Mouse (Mus musculus) bone marrow macrophage, adult 2 months (primary cell): ENCODE results near the gene Reep6. TPM values are rescaled to one million over a fixed set of nuclear protein-coding genes. Genes with fewer than 3 reads are reported as not detected.
A peak's percentile ranks its signal among the peaks of the same experiment; 100 is the strongest.
"Not testable (repeated sequence)": the region's sequence is repeated elsewhere in the genome, so short reads cannot be mapped to it uniquely, and the experiment has no call there.

Source experiments
- H3K27ac ChIP-seq: 2 replicates; pipeline ENCODE4 v1.5.1; 2012; ENCODE audit warnings: low read depth, low read length; ENCODE audit not compliant: insufficient read depth
- H3K4me1 ChIP-seq: 2 replicates; pipeline ENCODE4 v1.6.1; 2012; ENCODE audit warnings: low read length; ENCODE audit not compliant: control insufficient read depth, insufficient read depth
- H3K4me3 ChIP-seq: 2 replicates; pipeline ENCODE4 v1.5.1; 2012; ENCODE audit warnings: mild to moderate bottlenecking, low read length, moderate library complexity; ENCODE audit not compliant: insufficient read depth
- CTCF ChIP-seq: IDR thresholded peaks from 2 replicates; pipeline ENCODE4 v1.5.1; 2012; ENCODE audit warnings: low read depth, mild to moderate bottlenecking, low read length, moderate library complexity
- POLR2A ChIP-seq: IDR thresholded peaks from 2 replicates; pipeline ENCODE4 v1.6.1; 2012; ENCODE audit warnings: mild to moderate bottlenecking, low read depth, low read length, borderline replicate concordance
- polyA plus RNA-seq: library from polyadenylated mRNA; stranded (reverse); fragments of >200 nt; gene quantifications from 2 replicates; pipeline ENCODE4 v1.2.4, GENCODE M21; 2012; ENCODE audit not compliant: missing spikeins, insufficient read depth, insufficient read length

Gene Reep6
- polyA plus RNA-seq, 1 experiment = 1.5 TPM

DNA sequence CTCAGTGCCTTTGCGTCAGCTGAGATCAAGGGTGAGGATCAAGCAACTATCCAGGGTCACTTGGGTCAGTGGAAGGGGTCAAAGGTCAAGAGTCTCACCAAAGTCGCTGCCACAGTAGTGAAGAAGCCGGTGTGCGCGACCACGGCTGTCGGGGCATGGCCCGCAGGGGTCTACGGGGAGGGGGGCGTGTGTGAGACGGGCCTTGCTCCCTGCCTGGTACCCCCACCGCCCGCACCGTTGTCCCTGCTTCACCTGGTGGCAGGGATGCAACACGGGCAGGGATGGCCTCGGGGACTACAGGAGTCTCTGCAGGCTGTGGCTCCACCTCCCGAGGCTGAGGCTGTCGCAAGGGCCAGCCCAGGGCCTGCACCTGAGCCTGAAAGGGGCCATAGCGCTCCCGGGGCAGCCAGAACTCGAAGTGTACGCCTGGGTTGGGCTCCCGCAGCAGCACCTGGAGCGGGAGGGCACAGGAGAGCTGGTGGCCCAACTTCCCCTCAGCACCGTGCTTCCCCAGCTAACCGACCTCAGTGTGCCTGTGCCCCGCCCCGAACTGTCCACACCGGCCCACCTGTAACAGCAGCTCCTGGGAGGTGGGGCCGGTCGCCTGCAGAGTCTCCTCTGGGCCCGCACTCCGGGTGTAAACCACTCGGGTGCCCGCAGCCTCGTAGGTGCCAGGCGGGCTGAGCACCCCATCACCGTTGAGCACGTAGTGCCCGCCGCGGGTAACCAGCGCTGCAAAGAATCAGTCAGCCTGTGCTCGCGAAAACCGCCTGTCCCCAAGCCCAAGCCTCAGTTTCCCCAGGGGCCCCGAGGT lies 11.9 kb downstream of the Reep6 start:
- TF ChIP-seq POLR2A (no peak), CTCF (no peak)
- Histone ChIP-seq H3K27ac (no peak overlapping the region), H3K4me3 (no peak overlapping the region), H3K4me1 (peaks cover 3% of the 10 kb centered on the region; the same call in 1 of the 2 replicates)

DNA sequence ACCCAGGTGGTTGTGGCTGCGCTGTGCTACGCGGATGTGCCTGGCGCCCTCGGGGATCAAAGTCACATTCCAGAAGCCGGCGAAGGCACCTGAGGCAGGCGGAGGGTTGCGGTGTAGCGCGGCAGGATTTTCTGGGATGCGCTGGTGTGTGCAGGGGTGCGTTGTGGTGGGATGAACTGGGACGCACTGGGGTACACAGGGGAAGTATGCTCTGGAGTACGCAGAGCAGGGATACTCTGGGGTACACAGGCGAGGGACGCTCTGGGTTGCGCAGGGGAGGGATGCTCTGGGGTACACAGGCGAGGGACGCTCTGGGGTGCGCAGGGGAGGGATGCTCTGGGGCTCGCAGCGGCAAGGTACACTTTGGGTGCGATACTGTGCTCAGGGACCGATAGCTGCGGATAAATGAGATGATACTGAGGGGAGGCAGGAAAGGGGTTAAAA lies 12.6 kb downstream of the Reep6 start:
- Histone ChIP-seq H3K4me1 (peaks cover 3% of the 10 kb centered on the region; the same call in 1 of the 2 replicates), H3K4me3 (no peak overlapping the region), H3K27ac (no peak overlapping the region)
- TF ChIP-seq POLR2A = no peak
- no peak for TF ChIP-seq CTCF

DNA sequence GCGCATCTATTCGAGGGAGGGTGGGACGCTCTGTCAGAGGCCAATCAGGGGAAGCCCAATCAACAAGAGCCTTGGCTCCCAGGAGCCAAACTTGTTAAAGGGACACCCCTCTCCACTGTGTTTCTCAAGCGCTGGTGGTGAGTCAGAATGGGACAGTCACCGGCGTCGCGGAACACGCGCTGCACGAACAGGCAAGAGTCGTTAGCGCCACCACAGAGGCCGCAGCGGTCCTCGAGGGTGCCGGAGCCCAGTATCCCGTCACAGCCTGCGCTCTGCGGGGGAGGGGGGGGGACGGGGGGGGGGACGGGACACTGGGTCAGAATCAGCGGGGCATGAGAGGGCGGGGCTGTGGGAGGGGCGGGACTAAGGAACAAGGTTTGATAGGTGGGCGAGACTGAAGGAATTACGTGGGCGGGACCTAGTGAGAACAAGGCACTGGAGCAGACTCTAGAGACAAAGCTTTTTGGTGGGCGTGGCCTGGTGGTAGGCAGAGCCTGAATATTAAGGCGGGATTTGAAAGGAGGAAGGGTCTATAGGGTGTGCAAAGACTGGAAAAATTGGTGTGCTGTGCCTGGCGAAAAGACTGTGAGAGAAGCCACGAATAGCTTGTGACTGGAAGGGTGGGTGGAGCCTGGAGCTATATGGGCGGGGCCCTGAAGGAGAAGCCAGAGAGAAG lies 13.1 kb downstream of the Reep6 start:
- TF ChIP-seq CTCF = no peak
- TF ChIP-seq POLR2A = no peak
- H3K27ac ChIP-seq = no peak overlapping the region
- H3K4me3 ChIP-seq = peak overlapping the region; percentile 15; the same call in 1 of the 2 replicates
- H3K4me1 ChIP-seq = peaks cover 3% of the 10 kb centered on the region; the same call in 1 of the 2 replicates

DNA sequence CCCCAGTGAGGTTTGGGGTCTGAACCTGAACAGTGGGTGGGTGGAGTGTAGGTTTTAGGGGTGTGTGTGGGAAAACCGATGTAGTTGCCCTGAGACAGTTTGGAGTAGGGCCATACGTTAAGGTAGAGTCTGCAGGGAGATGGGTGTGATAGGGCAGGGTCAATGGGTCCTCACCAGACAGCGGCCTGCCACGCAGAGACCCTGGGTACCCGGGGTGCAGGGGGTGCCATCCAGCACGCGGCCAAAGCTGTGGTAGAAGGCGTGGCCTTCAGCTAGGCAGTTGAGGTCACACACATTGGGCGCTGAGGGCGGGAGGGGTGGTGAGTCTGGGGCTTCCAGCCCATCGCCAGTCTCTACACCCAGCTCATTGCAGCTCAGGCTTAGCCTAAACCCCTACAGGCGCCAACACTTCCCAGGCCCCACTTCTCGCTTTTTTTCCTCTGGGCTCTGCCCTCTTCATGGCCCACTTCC lies 13.7 kb downstream of the Reep6 start:
- no peak for TF ChIP-seq POLR2A
- no peak; the same call in 1 of the 2 replicates for TF ChIP-seq CTCF
- no peak overlapping the region for H3K27ac ChIP-seq
- no peak overlapping the region for H3K4me3 ChIP-seq
- H3K4me1 ChIP-seq = peaks cover 3% of the 10 kb centered on the region; the same call in 1 of the 2 replicates

DNA sequence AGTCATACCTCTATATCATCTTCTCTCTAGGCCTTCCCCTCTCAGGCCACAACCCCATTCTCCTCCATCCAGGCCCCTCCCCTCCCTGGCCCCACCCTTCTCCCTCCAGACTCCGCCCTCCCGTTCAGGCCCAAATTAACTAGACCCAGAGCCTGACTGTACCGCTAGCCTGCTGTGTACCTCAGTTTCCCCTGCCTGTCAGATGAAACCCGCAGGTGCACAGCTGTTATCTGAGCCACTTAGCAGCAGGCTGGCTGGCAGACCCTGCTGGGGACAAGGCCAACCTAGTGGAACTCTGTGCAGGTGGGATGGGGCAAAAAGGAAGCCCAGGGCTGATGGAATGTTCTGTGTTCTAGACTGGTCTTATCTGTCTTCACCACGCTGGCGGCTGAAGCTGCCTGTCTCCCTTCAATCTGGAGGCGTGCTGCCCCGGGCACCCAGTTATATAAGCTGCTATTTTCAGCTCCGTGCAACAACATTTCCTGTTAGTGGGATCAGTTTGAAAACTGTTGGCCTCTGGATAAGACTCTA lies 14.4 kb downstream of the Reep6 start:
- H3K4me3 ChIP-seq = no peak overlapping the region
- no peak for TF ChIP-seq POLR2A
- TF ChIP-seq CTCF = no peak
- peaks cover 3% of the 10 kb centered on the region; the same call in 1 of the 2 replicates for H3K4me1 ChIP-seq
- H3K27ac ChIP-seq = no peak overlapping the region

DNA sequence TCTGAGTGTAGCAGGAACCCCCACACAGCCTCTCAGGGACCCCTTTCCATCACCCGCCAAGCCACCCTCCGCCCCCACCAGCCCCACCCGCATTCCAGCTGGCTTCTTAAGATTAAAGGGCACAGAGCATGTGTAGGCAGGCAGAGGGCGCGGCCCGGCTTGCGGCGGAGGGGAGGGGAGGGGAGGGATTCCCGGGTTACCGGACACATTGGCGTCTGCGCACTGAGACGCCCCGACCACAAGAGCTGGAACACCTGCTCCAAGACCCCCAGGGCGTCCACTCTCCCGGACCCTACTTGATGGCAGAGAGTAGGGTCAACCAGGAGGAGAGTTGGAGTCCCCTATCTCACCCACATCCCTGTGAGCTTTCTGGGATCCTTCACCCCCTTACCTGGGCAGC lies 15.4 kb downstream of the Reep6 start:
- Histone ChIP-seq H3K4me1 (peaks cover 3% of the 10 kb centered on the region; the same call in 1 of the 2 replicates), H3K27ac (no peak overlapping the region), H3K4me3 (no peak overlapping the region)
- TF ChIP-seq POLR2A (no peak), CTCF (no peak)

DNA sequence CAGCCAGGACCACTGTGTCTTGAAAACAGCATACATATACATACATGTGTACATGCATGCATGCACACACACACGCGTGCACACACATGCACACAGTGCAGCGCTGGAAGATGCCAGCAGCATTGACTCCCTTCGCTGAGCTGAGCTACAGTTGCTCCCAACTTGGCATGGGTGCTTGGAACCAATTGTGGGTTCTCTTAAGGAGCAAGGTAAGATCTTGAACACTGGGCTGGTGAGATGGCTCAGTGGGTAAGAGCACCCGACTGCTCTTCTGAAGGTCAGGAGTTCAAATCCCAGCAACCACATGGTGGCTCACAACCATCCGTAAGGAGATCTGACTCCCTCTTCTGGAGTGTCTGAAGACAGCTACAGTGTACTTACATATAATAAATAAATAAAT lies 16.2 kb downstream of the Reep6 start:
- not testable (repeated sequence) for H3K4me1 ChIP-seq, H3K27ac ChIP-seq, H3K4me3 ChIP-seq

DNA sequence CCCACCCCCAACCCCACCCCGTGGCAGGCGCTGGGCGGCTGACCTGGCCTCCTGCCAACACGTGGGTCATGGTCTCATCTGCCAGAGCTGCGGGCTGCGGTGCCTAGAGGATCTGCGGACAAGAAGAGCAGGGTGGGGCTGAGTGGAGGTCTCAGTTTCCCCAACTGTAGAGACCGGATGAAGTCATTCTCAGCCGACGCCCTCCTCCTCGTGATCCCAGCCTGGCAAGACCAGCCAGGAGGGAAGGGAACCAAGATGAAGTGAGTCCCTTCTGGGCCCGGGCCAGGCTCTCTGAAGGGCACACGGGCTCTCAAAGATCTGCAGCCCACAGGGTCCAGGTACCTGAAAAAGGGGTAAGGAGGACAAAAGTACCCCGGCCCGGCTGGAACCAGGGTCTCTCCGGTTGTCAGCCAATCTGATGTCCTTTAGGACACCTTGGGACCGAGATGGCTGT lies 17.8 kb downstream of the Reep6 start:
- H3K4me3 ChIP-seq = peak overlapping the region; percentile 63
- TF ChIP-seq CTCF (no peak), POLR2A (no peak)
- peaks cover 3% of the 10 kb centered on the region; the same call in 1 of the 2 replicates for H3K4me1 ChIP-seq
- H3K27ac ChIP-seq = no peak overlapping the region

DNA sequence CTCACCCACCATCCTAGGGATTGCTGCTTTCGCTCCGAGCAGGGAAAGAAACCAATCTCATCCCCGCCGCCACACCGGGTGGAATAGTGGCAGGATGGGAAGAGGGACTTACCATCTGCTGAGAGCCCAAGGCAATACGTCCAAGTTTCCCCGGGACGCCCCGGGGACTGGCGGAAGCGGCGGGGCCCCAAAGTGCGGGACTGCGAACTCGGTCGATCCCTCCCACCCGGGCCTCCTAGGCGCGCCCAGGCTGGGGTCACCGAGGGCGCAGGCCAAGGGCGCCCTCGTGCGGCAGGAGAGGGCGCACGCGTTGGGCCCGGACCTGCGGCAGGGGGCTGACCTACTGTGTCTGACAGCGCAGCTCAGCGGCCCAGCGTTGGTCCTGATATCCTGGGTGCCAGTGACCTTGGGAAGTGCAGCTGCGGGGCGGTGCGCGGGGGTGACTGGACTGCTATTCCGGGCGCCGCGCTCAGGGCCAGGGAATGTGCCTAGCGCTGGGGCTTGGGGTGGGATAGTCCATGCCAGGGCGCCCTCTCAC lies 18.6 kb downstream of the Reep6 start, which contains the start of gene Adamtsl5:
Adamtsl5 (minus strand) TSS at position 169 of the 538 bp plus-strand sequence.
- Histone ChIP-seq H3K4me3 (peak within 1 kb of the TSS; percentile 63), H3K27ac (no peak within 1 kb of the TSS), H3K4me1 (peaks cover 3% of the 10 kb centered on the region; the same call in 1 of the 2 replicates)
- TF ChIP-seq POLR2A (no peak), CTCF (peak; percentile 63)
